Mouse (Mus musculus): ENCODE measurements around the gene Nmur2. TPM values are rescaled to one million over a fixed set of nuclear protein-coding genes. Genes with fewer than 3 reads are reported as not detected.

Nmur2 gene
- polyA plus RNA-seq, 1 experiment, result not detected

DNA sequence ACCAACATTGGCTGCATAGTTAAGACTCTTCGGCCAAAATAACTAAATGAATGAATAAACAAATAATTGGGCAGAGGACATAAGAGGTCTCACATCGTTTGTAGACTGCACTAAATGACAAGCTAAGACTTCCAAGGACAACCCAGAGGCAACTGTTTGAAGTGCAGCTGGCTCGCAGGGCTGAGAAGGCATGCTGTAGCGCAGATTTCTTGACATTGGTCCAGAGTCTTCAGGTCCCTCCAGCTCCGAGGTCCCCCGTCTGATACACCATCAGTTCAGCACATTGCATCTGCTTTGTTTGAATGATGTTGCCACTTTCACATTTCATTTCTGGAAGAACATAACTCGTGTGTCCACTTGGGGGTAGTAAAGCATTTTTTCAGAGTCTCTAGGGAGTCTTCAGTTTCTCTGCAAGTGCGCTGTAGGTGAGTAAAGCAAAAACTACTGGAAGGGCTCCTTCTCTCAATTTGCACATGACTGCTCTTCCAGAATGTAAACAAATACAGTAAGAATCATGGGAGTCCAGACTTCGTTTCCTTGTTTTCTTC lies 27.2 kb downstream of the Nmur2 start:
- H3K4me1 ChIP-seq (ENCODE audit: control insufficient read depth, insufficient read depth, low read length), result no peaks in the 10 kb centered on the region
- no peak overlapping the region for H3K4me3 ChIP-seq (ENCODE audit: insufficient read depth, low read length)
- TF ChIP-seq CTCF (IDR thresholded peaks at IDR 0.05; ENCODE audit: low read depth, low read length) (no peak), POLR2A (IDR thresholded peaks at IDR 0.05; ENCODE audit: borderline replicate concordance, low read depth, low read length) (no peak)
- no peak overlapping the region for H3K27ac ChIP-seq (ENCODE audit: insufficient read depth, low read depth, low read length)

GRCm38 (mm10) chr11:56012396-56012795 lies 28.4 kb downstream of the Nmur2 start:
- Histone ChIP-seq H3K4me1 (ENCODE audit: control insufficient read depth, insufficient read depth, low read length) (no peaks in the 10 kb centered on the region), H3K4me3 (ENCODE audit: insufficient read depth, low read length) (no peak overlapping the region), H3K27ac (ENCODE audit: insufficient read depth, low read depth, low read length) (no peak overlapping the region)
- TF ChIP-seq POLR2A (IDR thresholded peaks at IDR 0.05; ENCODE audit: borderline replicate concordance, low read depth, low read length) (no peak), CTCF (IDR thresholded peaks at IDR 0.05; ENCODE audit: low read depth, low read length) (no peak)

DNA sequence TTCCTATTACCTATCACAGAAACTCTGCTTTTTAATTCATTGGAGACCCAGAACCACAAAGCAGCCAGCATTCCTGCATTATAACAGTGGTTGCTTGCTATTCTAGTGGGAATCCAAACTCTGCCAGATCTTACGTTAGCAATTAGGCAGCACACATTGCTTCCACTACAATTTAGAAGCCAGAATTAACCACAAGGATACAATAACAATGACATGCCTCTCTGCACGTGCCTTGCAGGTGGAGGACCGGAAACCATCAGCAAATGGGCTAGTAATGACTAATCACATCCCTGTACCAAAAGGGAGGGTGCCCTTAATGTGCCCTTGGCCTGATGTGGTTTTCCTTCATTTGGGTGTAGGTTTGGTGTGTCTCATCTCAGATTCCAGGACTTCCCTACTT lies 32.5 kb downstream of the Nmur2 start:
- TF ChIP-seq POLR2A (IDR thresholded peaks at IDR 0.05; ENCODE audit: borderline replicate concordance, low read depth, low read length) (no peak), CTCF (IDR thresholded peaks at IDR 0.05; ENCODE audit: low read depth, low read length) (no peak)
- no peak overlapping the region for H3K4me3 ChIP-seq (ENCODE audit: insufficient read depth, low read length)
- H3K27ac ChIP-seq (ENCODE audit: insufficient read depth, low read depth, low read length), result no peak overlapping the region
- H3K4me1 ChIP-seq (ENCODE audit: control insufficient read depth, insufficient read depth, low read length), result no peaks in the 10 kb centered on the region

DNA sequence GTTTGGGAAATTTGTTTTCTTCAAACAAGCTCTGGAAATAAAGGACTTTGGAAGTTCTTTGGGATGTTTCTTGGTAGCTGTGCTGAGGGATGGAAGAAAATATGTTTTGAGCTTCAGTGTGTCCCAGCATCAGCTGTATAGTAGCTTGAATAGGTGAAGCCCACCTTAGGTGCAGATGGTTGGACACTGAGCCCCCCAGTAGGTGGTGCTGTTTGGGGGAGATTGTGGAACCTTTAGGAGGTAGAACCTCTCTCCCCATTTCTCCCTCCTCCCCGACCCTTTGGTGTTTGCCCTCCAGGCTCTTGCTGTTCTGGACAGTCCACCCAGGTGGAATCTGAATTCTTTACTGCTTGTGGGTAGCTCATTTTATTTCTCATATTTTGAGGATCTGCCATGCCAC lies 48.0 kb downstream of the Nmur2 start:
- TF ChIP-seq CTCF (IDR thresholded peaks at IDR 0.05; ENCODE audit: low read depth, low read length), result no peak
- no peak for TF ChIP-seq POLR2A (IDR thresholded peaks at IDR 0.05; ENCODE audit: borderline replicate concordance, low read depth, low read length)

GRCm38 (mm10) chr11:55992148-55992547 lies 48.7 kb downstream of the Nmur2 start:
- TF ChIP-seq CTCF (IDR thresholded peaks at IDR 0.05; ENCODE audit: low read depth, low read length), result no peak
- TF ChIP-seq POLR2A (IDR thresholded peaks at IDR 0.05; ENCODE audit: borderline replicate concordance, low read depth, low read length), result no peak
- Histone ChIP-seq H3K27ac (ENCODE audit: insufficient read depth, low read depth, low read length) (no peak overlapping the region), H3K4me3 (ENCODE audit: insufficient read depth, low read length) (no peak overlapping the region), H3K4me1 (ENCODE audit: control insufficient read depth, insufficient read depth, low read length) (no peaks in the 10 kb centered on the region)

More for the DNA sequence above, 48.0 kb downstream of the Nmur2 start:
- no peak overlapping the region for H3K4me3 ChIP-seq (ENCODE audit: insufficient read depth, low read length)
- H3K4me1 ChIP-seq (ENCODE audit: control insufficient read depth, insufficient read depth, low read length), result no peaks in the 10 kb centered on the region
- no peak overlapping the region for H3K27ac ChIP-seq (ENCODE audit: insufficient read depth, low read depth, low read length)

GRCm38 (mm10) chr11:55991505-55992066 lies 49.2 kb downstream of the Nmur2 start:
- Histone ChIP-seq H3K27ac (ENCODE audit: insufficient read depth, low read depth, low read length) (no peak overlapping the region), H3K4me1 (ENCODE audit: control insufficient read depth, insufficient read depth, low read length) (no peaks in the 10 kb centered on the region), H3K4me3 (ENCODE audit: insufficient read depth, low read length) (no peak overlapping the region)
- TF ChIP-seq POLR2A (IDR thresholded peaks at IDR 0.05; ENCODE audit: borderline replicate concordance, low read depth, low read length) (no peak), CTCF (IDR thresholded peaks at IDR 0.05; ENCODE audit: low read depth, low read length) (peak; percentile 89)

DNA sequence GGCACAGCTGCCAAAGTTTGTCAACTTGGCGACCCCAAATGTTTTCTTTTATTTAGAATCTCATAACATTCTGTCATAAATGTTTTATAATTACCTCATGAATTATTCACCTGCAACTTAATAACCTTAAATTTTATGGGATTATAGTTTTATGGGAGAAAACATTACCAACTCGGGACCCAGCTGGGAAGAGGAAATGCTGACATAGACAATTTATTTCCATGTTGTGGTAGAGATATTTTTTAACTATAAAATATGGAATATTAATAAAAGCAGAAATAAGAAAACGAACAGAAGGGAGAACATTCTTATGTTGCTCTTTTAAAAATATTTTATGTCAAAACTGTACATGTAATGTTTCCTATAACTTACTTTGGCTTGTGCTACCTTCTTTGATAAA lies 56.2 kb downstream of the Nmur2 start:
- Histone ChIP-seq H3K4me1 (ENCODE audit: control insufficient read depth, insufficient read depth, low read length) (no peaks in the 10 kb centered on the region), H3K27ac (ENCODE audit: insufficient read depth, low read depth, low read length) (no peak overlapping the region), H3K4me3 (ENCODE audit: insufficient read depth, low read length) (no peak overlapping the region)
- TF ChIP-seq CTCF (IDR thresholded peaks at IDR 0.05; ENCODE audit: low read depth, low read length), result no peak
- no peak for TF ChIP-seq POLR2A (IDR thresholded peaks at IDR 0.05; ENCODE audit: borderline replicate concordance, low read depth, low read length)

DNA sequence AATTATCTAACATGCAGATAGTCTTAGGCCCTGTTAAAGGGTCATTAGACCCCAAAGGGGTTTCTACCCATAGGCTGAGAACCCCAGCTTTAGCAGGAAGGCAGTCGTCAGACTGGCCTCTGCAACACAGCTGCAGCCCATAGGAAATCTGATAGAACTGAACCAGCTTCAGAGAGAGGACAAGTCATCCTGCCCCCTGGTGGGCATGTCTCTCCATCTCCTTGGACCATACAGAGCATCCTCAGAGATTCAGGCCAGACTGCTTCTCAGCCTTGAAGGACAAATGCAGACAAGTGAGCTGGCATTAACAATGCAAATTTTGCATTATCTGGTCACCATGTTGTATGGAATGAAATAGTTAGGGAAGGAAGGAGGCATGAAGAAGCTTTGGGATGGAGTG lies 59.2 kb downstream of the Nmur2 start:
- Histone ChIP-seq H3K27ac (ENCODE audit: insufficient read depth, low read depth, low read length) (no peak overlapping the region), H3K4me3 (ENCODE audit: insufficient read depth, low read length) (no peak overlapping the region), H3K4me1 (ENCODE audit: control insufficient read depth, insufficient read depth, low read length) (no peaks in the 10 kb centered on the region)
- TF ChIP-seq POLR2A (IDR thresholded peaks at IDR 0.05; ENCODE audit: borderline replicate concordance, low read depth, low read length), result no peak
- no peak for TF ChIP-seq CTCF (IDR thresholded peaks at IDR 0.05; ENCODE audit: low read depth, low read length)

GRCm38 (mm10) chr11:55978146-55978545 lies 62.7 kb downstream of the Nmur2 start:
- no peak overlapping the region for H3K4me3 ChIP-seq (ENCODE audit: insufficient read depth, low read length)
- no peak overlapping the region for H3K27ac ChIP-seq (ENCODE audit: insufficient read depth, low read depth, low read length)
- TF ChIP-seq POLR2A (IDR thresholded peaks at IDR 0.05; ENCODE audit: borderline replicate concordance, low read depth, low read length) (no peak), CTCF (IDR thresholded peaks at IDR 0.05; ENCODE audit: low read depth, low read length) (no peak)
- no peaks in the 10 kb centered on the region for H3K4me1 ChIP-seq (ENCODE audit: control insufficient read depth, insufficient read depth, low read length)

Measured in bone marrow macrophage, adult 2 months (primary cell).